Mouse (Mus musculus) CD4-positive, CD25-positive, alpha-beta regulatory T cell, adult 2 months (primary cell): ENCODE measurements around the gene Lmf1.

Source experiments
- DNase-seq: peaks from one replicate; pipeline ENCODE4 v3.0.0-alpha.2; 2012; ENCODE audit warnings: low read depth, low spot score

Gene Lmf1

DNA sequence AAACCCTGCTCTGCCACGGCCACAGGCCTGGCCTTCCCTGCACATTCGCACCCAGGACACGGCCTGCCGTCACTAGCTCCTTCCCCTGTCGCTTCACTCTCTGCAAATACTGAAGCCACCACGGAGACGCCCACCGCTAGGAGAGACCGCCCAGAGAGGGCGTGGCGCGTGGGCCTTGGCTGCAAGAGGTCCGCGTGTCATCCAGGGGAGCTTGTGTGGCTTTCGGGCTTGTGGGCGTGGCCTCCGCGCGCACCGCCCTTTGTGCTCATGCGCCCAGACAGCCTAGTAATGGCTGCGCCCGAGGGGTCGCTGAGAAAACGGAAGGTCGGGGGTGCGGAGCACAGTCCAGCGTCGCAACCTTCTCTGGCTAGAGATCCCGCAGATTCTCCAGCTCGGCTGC is at the start of gene Lmf1:
TSS of gene Lmf1 (plus strand) at position 166 of the 400 bp plus-strand sequence.
- DNase-seq = peak; percentile 99

GRCm38 (mm10) chr17:25530357-25531022 is 48.4 kb upstream of the Lmf1 start:
- DNase-seq = no peak

DNA sequence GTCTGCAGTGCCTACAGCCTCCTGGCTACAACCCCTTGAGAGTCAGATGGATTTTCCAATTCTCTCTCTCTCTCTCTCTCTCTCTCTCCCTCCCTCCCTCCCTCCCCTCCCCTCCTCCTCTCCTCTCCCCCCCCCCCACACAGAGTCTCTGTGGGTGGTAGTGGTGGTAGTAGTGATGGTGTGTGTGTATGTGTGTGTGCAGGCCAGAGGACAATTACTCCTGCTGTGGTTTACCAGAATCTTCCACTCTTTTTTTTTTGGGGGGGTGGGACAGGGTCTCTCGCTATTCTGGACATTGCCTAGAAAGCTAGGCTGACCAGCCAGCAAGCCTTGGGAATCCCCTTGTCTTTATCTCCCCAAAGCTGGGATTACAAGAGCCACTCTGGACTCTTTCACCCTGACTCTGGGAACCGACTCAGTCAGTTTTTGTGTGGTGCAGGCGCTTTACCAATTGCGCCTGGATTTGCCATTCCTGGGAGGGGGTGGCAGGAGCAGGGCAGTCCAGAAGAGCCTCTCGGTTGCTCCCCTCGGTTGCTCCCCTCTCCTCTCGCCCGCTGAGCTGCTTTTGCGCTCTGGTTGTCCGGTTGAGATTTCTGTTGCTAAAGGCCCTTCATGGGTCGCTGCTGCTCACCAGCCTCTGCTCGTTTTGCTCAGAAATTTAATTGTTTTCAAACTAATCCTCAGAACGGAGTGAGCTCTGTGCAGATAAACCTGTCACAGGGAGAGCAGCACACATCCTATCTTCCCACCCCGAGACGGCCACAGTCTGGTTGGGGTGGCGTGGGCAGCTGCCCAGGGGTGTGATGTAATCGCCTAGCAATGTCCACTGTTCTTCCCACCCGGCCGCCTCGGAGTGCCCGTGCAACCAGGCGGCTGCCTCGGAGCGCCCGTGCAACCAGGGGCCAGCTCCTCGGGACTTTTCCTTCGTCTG is 39.7 kb upstream of the Lmf1 start:
- DNase-seq = no peak

GRCm38 (mm10) chr17:25540731-25541130 is 38.2 kb upstream of the Lmf1 start:
- no peak for DNase-seq

- no peak for DNase-seq
These were observed 37.1 kb upstream of the Lmf1 start for GRCm38 (mm10) chr17:25541768-25542167.

GRCm38 (mm10) chr17:25547026-25547425 is 31.9 kb upstream of the Lmf1 start:
- DNase-seq = no peak

- no peak for DNase-seq
These were observed 28.9 kb upstream of the Lmf1 start for GRCm38 (mm10) chr17:25550020-25550419.

- no peak for DNase-seq
These were observed 27.6 kb upstream of the Lmf1 start for GRCm38 (mm10) chr17:25551313-25551712.

GRCm38 (mm10) chr17:25555159-25555558 is 23.7 kb upstream of the Lmf1 start:
- no peak for DNase-seq

- no peak for DNase-seq
These were observed 22.9 kb upstream of the Lmf1 start for GRCm38 (mm10) chr17:25555666-25556629.

GRCm38 (mm10) chr17:25556630-25557354 is 22.1 kb upstream of the Lmf1 start:
- no peak for DNase-seq

GRCm38 (mm10) chr17:25559634-25560033 is 19.3 kb upstream of the Lmf1 start:
- DNase-seq = no peak

DNA sequence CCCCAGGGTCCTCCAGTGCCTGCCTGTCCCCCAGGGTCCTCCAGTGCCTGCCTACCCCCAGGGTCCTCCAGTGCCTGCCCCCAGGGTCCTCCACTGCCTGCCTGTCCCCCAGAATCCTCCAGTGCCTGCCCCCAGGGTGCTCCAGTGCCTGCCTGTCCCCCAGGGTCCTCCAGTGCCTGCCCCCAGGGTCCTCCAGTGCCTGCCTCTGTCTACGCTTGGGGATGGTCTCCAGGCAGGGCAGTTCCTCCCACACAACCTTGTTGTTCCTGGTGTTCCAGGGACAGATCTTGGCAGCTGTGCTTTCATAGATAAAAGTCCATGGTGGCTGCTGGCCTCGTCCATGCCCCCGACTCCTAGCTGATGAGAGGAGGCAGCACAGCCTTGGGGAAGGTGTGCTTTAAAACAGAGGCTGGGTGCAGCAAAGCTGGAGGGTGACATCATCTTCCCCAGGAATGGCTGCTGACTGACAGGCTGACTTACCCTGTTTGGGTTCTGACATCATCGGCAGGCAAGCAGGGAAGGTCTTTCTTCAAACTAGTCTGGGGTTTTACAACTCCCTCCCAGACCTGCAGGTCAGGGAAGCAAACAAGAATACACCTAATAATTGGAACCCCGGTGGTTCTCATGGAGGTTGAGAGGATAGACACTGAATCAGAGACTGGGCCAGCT is 18.2 kb upstream of the Lmf1 start:
- DNase-seq = no peak

- no peak for DNase-seq
These were observed 17.5 kb upstream of the Lmf1 start for GRCm38 (mm10) chr17:25561223-25562028.

GRCm38 (mm10) chr17:25564481-25564880 is 14.4 kb upstream of the Lmf1 start:
- DNase-seq = no peak

- no peak for DNase-seq
These were observed 13.6 kb upstream of the Lmf1 start for GRCm38 (mm10) chr17:25565244-25565643.

- DNase-seq = no peak
These were observed 12.9 kb upstream of the Lmf1 start for GRCm38 (mm10) chr17:25565860-25566600.

GRCm38 (mm10) chr17:25567261-25567660 is 11.6 kb upstream of the Lmf1 start:
- no peak for DNase-seq

DNA sequence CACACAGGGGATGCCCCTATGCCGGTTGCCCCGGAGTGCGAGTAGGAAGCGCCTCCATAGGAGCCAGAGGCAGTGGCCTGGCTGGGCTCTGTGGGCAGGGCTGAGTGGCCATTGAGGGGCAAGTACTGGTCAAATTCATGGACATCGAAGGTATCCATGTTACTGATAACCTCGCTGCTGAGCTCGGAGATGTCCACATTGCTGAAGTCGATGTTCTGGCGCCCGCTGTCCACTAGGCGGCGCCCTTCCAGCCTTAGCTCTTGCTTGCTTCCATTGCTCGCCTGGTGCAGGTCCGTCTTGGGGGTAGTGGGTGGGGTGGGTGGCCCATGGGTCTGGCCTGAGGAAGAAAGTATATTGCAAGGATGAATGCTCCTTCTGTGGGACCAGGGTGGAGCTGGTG is 11.1 kb upstream of the Lmf1 start:
- DNase-seq = peak; percentile 80
